Mouse (Mus musculus) layer of hippocampus, adult 8-10 months (tissue): ENCODE measurements around the gene Ksr1. TPM values are rescaled to one million over a fixed set of nuclear protein-coding genes. Genes with fewer than 3 reads are reported as not detected.

Experiments
- DNase-seq, 2 experiments: peaks; one replicate each; pipeline ENCODE4 v3.0.0; 2022; ENCODE audit warnings: low spot score in 2 of 2
- total RNA-seq, 4 experiments: library from RNA; stranded (reverse); gene quantifications; 2 replicates each; pipeline ENCODE4 v1.2.4; 2022

Ksr1 gene
- total RNA-seq, 4 experiments from 2014 or later, result 138 to 198 (median 174) TPM

- DNase-seq, result no peak
Observed at GRCm38 (mm10) chr11:79126963-79127362, 19.2 kb downstream of the Ksr1 start.

DNA sequence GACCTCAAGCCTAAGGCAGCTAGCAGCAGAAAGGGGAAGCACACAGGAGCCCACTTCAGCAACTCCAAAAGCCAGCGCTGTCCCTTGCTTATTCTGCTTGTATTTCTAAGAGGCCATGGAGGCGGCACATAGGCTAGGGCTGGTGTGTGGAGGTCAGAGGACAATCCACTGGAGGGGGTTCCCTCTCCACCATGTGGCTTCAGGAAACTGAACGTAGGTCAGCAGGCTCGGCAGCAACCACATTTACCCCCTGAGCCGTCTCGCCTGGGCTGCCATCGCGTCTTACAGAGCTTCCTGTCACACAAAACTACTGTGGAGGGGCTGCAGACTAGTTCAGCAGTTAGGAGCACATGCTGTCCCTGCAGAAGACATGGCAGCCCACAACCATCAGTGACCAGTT, 20.4 kb downstream of the Ksr1 start:
- DNase-seq, result no peak

- DNase-seq, result no peak
Observed at GRCm38 (mm10) chr11:79122556-79122955, 23.7 kb downstream of the Ksr1 start.

GRCm38 (mm10) chr11:79120087-79120486, 26.1 kb downstream of the Ksr1 start:
- no peak for DNase-seq

DNA sequence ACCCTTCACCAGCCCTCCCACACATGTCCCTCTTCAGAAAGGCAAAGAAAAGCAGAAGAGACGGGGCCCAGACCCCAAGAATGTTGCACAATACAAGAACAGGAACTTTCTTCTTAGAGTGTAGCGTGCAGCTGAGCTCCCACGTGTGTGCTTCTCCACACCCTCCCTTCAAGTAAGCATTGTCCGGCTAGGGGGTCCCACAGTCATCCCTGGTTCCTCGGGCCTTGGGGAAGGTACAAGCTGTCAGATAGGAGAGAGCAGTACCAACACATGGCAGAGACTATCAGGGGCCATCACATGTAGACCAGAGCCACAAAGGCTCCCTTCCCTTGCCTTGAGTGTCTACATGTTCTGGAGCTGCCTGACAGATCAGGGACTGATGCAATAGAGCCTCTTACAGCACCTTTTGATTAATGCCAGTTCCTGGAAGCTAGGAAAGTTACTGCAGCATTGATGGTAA, 27.3 kb downstream of the Ksr1 start:
- DNase-seq, result no peak

GRCm38 (mm10) chr11:79116665-79117064, 29.5 kb downstream of the Ksr1 start:
- peak in 1 of 2 experiments; percentile 44 for DNase-seq

- no peak for DNase-seq
Observed at GRCm38 (mm10) chr11:79115659-79116058, 30.5 kb downstream of the Ksr1 start.

- DNase-seq, result no peak
Observed at GRCm38 (mm10) chr11:79114061-79114460, 32.1 kb downstream of the Ksr1 start.

GRCm38 (mm10) chr11:79113397-79113796, 32.8 kb downstream of the Ksr1 start:
- DNase-seq, result no peak

GRCm38 (mm10) chr11:79112559-79113302, 33.5 kb downstream of the Ksr1 start:
- no peak for DNase-seq

- DNase-seq, result no peak
Observed at GRCm38 (mm10) chr11:79111864-79112558, 34.2 kb downstream of the Ksr1 start.

DNA sequence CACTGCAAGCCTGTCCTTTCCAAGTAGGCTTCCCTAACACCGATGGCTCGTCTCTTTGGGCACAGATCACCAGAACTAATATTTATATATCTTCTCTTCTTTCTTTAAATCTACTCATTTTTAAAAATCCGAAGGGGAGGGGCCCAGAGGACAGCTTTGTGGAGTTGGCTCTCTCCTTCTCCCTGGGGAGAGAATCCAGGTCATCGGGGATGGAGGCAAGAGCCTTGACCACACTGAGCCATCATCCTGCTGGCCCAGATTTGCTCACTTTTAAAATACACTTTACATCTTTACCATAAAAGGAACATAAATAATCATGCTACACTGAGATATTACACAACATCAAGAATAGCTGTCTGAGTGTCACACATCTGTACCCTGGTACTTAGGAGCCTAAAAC, 35.8 kb downstream of the Ksr1 start:
- DNase-seq, result no peak

GRCm38 (mm10) chr11:79107934-79108333, 38.3 kb downstream of the Ksr1 start:
- DNase-seq, result no peak

DNA sequence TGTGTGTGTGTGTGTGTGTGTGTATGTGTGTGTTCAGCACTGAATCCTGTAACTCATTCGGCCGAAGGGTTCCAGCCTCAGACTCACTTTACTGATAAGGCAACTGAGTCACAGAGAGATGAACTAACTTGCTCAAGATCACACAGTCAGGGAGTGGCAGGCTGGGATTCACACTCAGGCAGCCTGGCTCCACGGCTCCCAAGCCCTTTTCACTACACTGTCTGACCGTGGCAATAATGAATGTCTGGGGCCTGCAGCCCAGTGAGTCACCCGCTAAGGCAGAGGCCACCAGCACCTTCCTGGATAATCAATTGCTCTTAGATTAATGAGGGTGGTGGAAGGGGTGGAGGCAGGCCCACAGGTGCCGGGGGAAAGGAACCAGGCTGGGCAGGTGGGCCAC, 41.2 kb downstream of the Ksr1 start:
- no peak for DNase-seq

DNA sequence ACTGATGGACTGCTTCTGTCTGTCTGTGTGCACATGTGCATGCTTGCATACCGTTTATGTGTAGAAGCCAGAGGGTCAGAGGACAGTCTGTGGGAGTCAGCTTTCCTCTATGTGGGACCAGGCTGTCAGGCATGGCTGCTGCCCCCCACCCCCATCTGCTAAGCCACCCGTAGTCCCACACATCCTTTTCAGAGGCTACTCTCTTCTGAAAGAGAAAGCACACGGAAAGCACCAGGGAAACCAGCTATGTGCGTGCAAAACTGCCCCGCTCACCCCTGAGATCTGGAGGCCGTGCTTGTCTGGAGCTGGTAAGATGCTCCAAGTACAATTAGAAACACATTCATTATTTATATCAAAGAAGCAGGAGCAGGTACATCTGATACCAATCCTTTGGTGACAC, 41.7 kb downstream of the Ksr1 start:
- DNase-seq, result no peak

- DNase-seq, result no peak
Observed at GRCm38 (mm10) chr11:79104096-79104495, 42.1 kb downstream of the Ksr1 start.

GRCm38 (mm10) chr11:79103461-79103869, 42.7 kb downstream of the Ksr1 start:
- DNase-seq, result no peak

- no peak for DNase-seq
Observed at GRCm38 (mm10) chr11:79102280-79102679, 43.9 kb downstream of the Ksr1 start.

DNA sequence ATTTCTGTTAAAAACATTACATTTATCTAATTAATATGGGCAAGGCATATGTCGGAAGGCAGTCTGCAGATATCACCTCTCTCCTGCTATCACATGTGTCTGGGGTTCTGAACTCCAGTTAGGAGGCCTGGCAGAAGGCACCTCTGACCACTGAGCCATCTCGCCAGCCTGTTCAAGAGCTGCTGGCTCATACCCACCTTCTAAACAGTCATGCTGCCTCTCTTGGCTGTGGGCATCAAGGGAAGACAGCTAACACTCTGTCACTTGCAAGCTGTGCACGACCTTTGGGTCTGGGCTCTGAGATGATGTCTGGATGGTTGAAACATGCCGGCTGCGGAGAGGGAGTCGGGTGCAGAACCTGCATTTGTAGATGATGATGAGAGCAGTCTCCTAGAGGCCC, 44.6 kb downstream of the Ksr1 start:
- DNase-seq, result no peak

- no peak for DNase-seq
Observed at GRCm38 (mm10) chr11:79099032-79099431, 47.2 kb downstream of the Ksr1 start.

DNA sequence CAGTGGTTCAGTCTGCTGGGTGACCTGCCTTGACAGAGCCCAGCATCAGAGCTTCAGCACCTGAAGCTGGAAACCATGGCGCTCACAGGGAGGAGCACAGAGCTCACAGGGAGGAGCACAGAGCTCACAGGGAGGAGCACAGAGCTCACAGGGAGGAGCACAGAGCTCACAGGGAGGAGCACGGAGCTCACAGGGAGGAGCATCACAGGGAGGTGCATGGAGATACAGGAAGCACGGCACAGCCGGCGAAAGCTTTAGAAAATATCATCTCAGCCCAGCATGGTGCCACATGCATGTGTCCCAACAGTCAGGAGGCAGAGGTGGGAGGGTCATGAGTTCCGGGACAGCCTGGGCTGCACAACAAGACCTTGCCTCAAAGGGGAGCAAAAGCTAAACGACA, 48.5 kb downstream of the Ksr1 start:
- DNase-seq, result no peak

DNA sequence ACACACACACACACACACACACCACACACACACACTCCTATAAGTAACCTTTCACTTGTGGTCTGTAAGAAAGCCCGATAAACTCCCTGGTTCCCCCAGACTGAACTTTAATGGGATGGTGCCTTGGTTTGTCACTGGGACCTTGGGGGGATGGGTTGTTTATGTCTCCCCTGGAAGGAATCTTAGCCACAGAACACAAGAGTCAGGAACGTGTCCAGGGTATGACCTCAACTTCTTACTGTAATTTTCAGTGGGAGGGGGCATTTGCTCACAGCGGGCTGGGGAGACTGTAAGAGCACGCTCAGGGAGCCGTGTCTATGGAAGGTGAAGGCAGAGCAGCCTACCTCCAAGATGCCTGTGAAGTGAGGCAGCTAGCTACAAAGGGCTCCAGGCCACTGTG, 49.5 kb downstream of the Ksr1 start:
- no peak for DNase-seq

DNA sequence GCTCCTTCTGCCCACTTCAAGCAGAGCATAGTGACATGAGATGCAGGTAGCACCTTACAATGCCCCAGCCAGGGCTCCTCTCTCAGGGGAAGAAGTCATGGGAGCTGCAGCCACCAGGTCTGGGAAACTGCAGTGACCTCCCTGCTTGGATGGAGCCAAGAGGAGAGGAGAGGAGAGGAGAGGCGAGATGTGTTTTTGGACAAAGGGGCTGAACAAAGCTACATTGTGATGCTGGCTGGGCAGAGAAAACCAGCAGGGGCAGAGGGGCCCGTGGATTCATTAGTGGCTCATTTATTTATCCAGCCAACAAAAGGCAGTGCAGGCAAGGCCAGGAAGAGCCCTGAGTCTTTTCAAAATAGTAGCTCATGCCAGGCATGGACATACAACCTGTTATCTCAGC, 50.5 kb downstream of the Ksr1 start:
- peak in 1 of 2 experiments; percentile 60 for DNase-seq
